Mouse (Mus musculus) intestine, embryonic 14.5 days (tissue): ENCODE results near the gene Luzp1. TPM values are rescaled to one million over a fixed set of nuclear protein-coding genes. Genes with fewer than 3 reads are reported as not detected.

Source experiments
- ATAC-seq: fragments of 200-750 bp; cut with Nextera tagmentation; replicated peaks from 2 replicates; pipeline ENCODE4 v1.8.0; 2017; ENCODE audit warnings: low read depth, moderate number of reproducible peaks, moderate TSS enrichment, moderate library complexity; ENCODE audit not compliant: low FRiP score, low TSS enrichment
- DNase-seq: peaks from one replicate; pipeline ENCODE4 v3.0.0-alpha.2; 2018; ENCODE audit warnings: low spot score
- H3K27ac ChIP-seq: fragments of 300-500 bp; sonication (generic); 2 replicates; pipeline ENCODE4 v1.5.1; 2014; ENCODE audit warnings: low read depth, mild to moderate bottlenecking, control low read depth
- H3K27me3 ChIP-seq: fragments of 300-500 bp; sonication (generic); replicated peaks from 2 replicates; pipeline ENCODE4 v1.6.1; 2014; ENCODE audit warnings: low read length, control low read depth; ENCODE audit not compliant: control insufficient read depth, insufficient read depth
- H3K36me3 ChIP-seq: fragments of 300-500 bp; sonication (generic); 2 replicates; pipeline ENCODE4 v1.6.1; 2014; ENCODE audit warnings: low read length, control low read depth; ENCODE audit not compliant: control insufficient read depth, insufficient read depth
- H3K4me1 ChIP-seq: fragments of 300-500 bp; sonication (generic); replicated peaks from 2 replicates; pipeline ENCODE4 v1.6.1; 2014; ENCODE audit warnings: low read length, control low read depth, mixed read lengths; ENCODE audit not compliant: control insufficient read depth, insufficient read depth
- H3K4me2 ChIP-seq: fragments of 300-500 bp; sonication (generic); 2 replicates; pipeline ENCODE4 v1.6.1; 2014; ENCODE audit warnings: low read length
- H3K4me3 ChIP-seq: fragments of 300-500 bp; sonication (generic); 2 replicates; pipeline ENCODE4 v1.5.1; 2014; ENCODE audit warnings: low read depth, low read length, control low read depth, mixed read lengths
- H3K9ac ChIP-seq: fragments of 300-500 bp; sonication (generic); 2 replicates; pipeline ENCODE4 v1.6.1; 2014; ENCODE audit warnings: mild to moderate bottlenecking, low read length
- H3K9me3 ChIP-seq: fragments of 300-500 bp; sonication (generic); 2 replicates; pipeline ENCODE4 v1.6.1; 2016; ENCODE audit warnings: low read length, control low read depth; ENCODE audit not compliant: control insufficient read depth
- WGBS: fragments of 180-500 bp; shearing (Covaris S2); extraction: QIAGEN DNeasy Blood & Tissue Kit; methylation state at CpG from one replicate; pipeline ENCODE4 v1.1.7; 2014; 5-methylcytosine and 5-hydroxymethylcytosine counted together
- polyA plus RNA-seq: library from polyadenylated mRNA; unstranded; fragments of >200 nt; fragmentation: Nextera tagmentation; extraction: Ambion mirVana; gene quantifications from 2 replicates; pipeline ENCODE4 v1.2.1, GENCODE M21; 2014

Gene Luzp1
- polyA plus RNA-seq, 1 experiment from 2014 or later: 112 TPM

DNA sequence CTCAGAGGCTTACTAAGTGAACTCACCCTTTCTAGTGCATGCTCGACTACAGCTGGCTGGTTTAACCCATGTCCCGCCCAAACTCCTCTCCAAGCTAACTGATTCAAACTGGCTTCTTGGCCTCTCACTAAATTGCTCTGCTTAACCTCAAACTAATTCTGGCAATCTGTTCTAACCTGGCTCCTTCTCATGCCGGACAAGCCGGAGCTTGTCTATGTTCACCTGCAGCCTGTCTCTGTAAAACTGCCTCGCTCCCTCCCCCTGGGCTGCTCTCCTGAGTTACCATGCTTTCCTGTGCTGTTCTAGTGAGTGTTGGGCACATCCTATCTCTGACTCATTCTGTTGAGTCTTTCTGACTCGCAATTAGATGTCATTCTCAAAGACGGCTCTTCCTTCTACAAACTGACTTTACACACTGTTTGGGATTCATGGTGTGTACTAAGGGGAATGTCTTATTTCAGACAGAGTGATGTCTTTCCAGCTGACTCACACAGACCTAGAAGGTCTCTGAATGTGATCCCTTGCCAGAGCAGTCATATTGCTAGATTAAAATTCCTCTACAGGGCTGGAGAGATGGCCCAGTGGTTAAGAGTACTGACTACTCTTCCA is 128.8 kb downstream of the Luzp1 start:
- Histone ChIP-seq H3K36me3 (no peaks in the 10 kb centered on the region), H3K4me3 (no peak overlapping the region), H3K27ac (no peak overlapping the region), H3K27me3 (no peaks in the 10 kb centered on the region), H3K9ac (no peak overlapping the region), H3K9me3 (no peaks in the 10 kb centered on the region), H3K4me2 (no peak overlapping the region), H3K4me1 (peaks cover 11% of the 10 kb centered on the region)
- DNase-seq (no peak), ATAC-seq (no peak)
- 81% methylated on average over 7 of the region's 7 CpGs for WGBS

DNA sequence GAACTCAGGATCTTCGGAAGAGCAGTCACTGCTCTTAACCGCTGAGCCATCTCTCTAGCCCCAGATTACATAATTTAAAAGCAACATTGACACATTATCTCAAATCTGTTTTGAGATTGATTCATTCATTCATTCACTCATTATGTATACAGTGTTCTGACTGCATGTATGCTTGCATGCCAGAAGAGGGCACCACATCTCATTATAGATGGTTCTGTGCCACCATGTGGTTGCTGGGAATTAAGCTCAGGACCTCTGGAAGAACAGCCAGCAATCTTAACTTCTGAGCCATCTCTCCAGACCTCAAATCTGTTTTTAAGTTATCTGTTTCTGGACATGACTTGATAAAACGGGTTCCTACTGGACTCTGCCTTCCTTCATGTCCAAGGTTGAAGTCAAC is 130.3 kb downstream of the Luzp1 start:
- Histone ChIP-seq H3K36me3 (no peaks in the 10 kb centered on the region), H3K9me3 (no peaks in the 10 kb centered on the region), H3K27ac (no peak overlapping the region), H3K4me2 (no peak overlapping the region), H3K9ac (no peak overlapping the region), H3K27me3 (no peaks in the 10 kb centered on the region), H3K4me3 (no peak overlapping the region), H3K4me1 (peaks cover 11% of the 10 kb centered on the region)
- ATAC-seq (no peak), DNase-seq (no peak)
- WGBS: 94% methylated on average over 3 of the region's 3 CpGs

DNA sequence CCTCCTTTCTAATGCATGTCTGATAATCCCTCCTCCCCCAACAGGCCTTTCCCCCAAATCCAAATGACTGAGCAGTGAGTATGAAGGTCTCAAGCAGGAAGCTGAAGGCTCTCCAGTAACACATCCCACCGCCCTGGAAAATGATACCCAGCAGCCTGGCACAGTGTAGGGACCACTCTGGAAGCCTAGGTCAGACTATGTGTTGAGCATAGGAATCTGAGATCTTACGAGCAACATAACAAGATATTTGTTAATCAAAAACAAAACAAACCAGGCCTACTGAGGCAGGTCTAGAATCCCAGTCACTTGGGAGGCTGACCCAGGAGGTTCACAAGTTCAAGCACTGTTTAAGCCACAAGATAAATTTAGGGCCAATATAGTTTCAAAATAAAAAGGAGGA is 131.0 kb downstream of the Luzp1 start:
- Histone ChIP-seq H3K4me1 (peaks cover 11% of the 10 kb centered on the region), H3K4me3 (peak overlapping the region; percentile 85; the same call in 1 of the 2 replicates), H3K27me3 (no peaks in the 10 kb centered on the region), H3K4me2 (peak overlapping the region; percentile 76), H3K36me3 (no peaks in the 10 kb centered on the region), H3K27ac (no peak overlapping the region), H3K9me3 (no peaks in the 10 kb centered on the region), H3K9ac (no peak overlapping the region)
- no peak for DNase-seq
- ATAC-seq: no peak
- 85% methylated on average over 2 of the region's 2 CpGs for WGBS

DNA sequence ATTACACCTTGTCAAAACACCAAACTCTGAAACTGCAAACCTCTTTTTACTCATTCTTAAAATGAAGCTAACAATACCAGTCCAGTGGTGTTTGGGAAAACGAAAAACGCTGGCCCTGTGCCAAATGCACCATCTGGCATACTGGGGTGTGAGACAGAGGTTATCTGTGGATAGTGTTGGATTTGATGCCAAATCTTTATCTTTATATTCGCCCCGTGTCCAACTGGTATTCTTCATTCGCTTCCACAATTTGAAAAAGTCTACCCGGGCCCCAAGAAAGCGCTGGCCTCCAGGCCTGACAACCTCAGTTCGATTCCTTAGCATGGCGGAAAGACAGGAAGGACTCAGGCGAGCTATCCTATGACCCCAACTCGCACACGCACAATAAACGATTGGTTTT is 131.9 kb downstream of the Luzp1 start:
- DNase-seq (peak; percentile 78), ATAC-seq (no peak; the same call in 1 of the 2 replicates)
- H3K9ac ChIP-seq: peak overlapping the region; percentile 99
- no peaks in the 10 kb centered on the region for H3K36me3 ChIP-seq
- H3K27me3 ChIP-seq: no peaks in the 10 kb centered on the region
- H3K9me3 ChIP-seq: no peaks in the 10 kb centered on the region
- WGBS: under 1% methylated on average over 13 of the region's 13 CpGs
- peak overlapping the region; percentile 85 for H3K4me3 ChIP-seq
- peak overlapping the region; percentile 76 for H3K4me2 ChIP-seq
- H3K27ac ChIP-seq: peak overlapping the region; percentile 89
- H3K4me1 ChIP-seq: peaks cover 11% of the 10 kb centered on the region

DNA sequence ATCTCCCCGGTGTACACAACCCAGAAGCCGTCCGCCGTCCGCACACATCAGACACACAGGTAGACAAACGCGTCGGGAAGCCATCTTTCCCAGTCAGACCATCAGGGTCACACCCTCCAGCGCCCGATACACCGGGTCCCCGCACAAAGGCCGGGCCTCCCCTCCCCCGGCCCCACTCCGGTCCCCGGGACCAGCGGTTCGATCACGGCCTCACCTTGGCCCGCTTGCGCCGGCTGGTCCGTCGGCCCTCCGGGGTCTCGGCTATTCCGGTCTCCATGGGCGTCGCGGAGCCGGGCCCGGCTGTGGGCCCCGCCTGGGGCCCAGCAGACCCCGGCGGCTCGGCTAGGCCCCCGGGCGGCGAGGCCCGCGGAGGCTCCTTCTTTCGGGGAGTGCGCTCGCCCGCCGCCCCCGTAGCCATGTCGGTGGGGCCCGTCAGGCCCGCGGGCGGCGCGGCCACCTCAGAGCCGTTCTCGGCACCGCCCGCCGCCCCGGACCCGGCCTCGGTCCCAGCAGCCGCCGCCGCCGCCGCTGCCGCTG is 132.5 kb downstream of the Luzp1 start:
- WGBS: under 1% methylated on average over 49 of the region's 68 CpGs
- peak overlapping the region; percentile 89 for H3K27ac ChIP-seq
- H3K9ac ChIP-seq: peak overlapping the region; percentile 99
- H3K27me3 ChIP-seq: no peaks in the 10 kb centered on the region
- peak overlapping the region; percentile 76 for H3K4me2 ChIP-seq
- H3K9me3 ChIP-seq: no peaks in the 10 kb centered on the region
- H3K4me3 ChIP-seq: peak overlapping the region; percentile 85
- peak; percentile 68 for ATAC-seq
- DNase-seq: peak; percentile 80
- no peaks in the 10 kb centered on the region for H3K36me3 ChIP-seq
- peaks cover 11% of the 10 kb centered on the region for H3K4me1 ChIP-seq

DNA sequence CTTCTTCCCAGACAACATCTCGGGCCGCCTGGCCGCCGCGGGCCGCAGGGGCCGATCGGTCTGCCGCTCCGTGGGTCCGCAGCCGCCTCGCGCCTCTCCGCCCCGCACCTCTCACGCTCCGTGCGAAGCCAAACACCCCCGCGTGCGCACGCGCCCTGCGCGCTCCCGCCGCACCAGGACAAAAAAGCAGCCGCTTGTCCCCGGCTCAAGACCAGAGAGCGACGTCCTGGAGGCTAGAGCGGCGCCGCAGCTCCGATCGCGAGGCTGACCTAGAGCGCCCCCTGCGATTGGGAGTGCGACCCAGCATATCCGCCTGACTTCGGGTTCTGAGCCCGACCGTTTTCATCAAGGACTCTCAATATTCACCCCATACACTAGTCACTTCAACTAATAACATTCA is 133.0 kb downstream of the Luzp1 start, which contains the start of gene Kdm1a:
Gene Kdm1a (minus strand): TSS at position 156 of the 400 bp plus-strand sequence.
- peak; percentile 93 for ATAC-seq
- H3K9ac ChIP-seq: peak within 1 kb of the TSS; percentile 99
- 0% methylated on average over 31 of the region's 45 CpGs for WGBS

More for the DNA sequence above, 133.0 kb downstream of the Luzp1 start, which contains the start of gene Kdm1a:
- Histone ChIP-seq H3K4me2 (peak within 1 kb of the TSS; percentile 76), H3K4me3 (peak within 1 kb of the TSS; percentile 85), H3K36me3 (no peaks in the 10 kb centered on the region), H3K27me3 (no peaks in the 10 kb centered on the region), H3K27ac (peak within 1 kb of the TSS; percentile 89), H3K4me1 (peaks cover 11% of the 10 kb centered on the region), H3K9me3 (no peaks in the 10 kb centered on the region)
- DNase-seq: peak; percentile 99

Other genes starting within 250 kb of the Luzp1 start
- gene Tcea3, start 222.0 kb upstream of the Luzp1 start, polyA plus RNA-seq: 18.7 and 19.1 TPM in 2 replicates
- gene Zfp46, start 185.1 kb upstream of the Luzp1 start, polyA plus RNA-seq: 19.0 and 25.4 TPM in 2 replicates
- gene Hnrnpr, start 158.8 kb upstream of the Luzp1 start, polyA plus RNA-seq: 128 and 143 TPM in 2 replicates
- 0.12 and 0.16 TPM in 2 replicates for gene Htr1d, start 46.2 kb upstream of the Luzp1 start, polyA plus RNA-seq
- 0.23 and 0.43 TPM in 2 replicates for gene 6030445D17Rik, start 7.5 kb upstream of the Luzp1 start, polyA plus RNA-seq
- gene Kdm1a, start 133.0 kb downstream of the Luzp1 start, polyA plus RNA-seq: 52.8 and 54.8 TPM in 2 replicates
- not detected in 2 replicates for gene Tex46, start 140.7 kb downstream of the Luzp1 start, polyA plus RNA-seq
- not detected in 2 replicates for gene Lactbl1, start 152.9 kb downstream of the Luzp1 start, polyA plus RNA-seq